Mouse (Mus musculus) spleen, adult 2 months (tissue): Measurements from ENCODE around the gene Tfeb.

Experiments
- CTCF ChIP-seq: fragments of 200-500 bp; IDR thresholded peaks from 2 replicates; pipeline ENCODE4 v1.5.1; 2011; ENCODE audit warnings: mild to moderate bottlenecking, inconsistent platforms; ENCODE audit not compliant: insufficient read depth, insufficient read length, insufficient replicate concordance; ENCODE audit errors: extremely low read depth
- POLR2A ChIP-seq: fragments of 200-500 bp; IDR thresholded peaks from 2 replicates; pipeline ENCODE4 v1.6.1; 2011; ENCODE audit warnings: low read depth, low read length, inconsistent platforms

DNA sequence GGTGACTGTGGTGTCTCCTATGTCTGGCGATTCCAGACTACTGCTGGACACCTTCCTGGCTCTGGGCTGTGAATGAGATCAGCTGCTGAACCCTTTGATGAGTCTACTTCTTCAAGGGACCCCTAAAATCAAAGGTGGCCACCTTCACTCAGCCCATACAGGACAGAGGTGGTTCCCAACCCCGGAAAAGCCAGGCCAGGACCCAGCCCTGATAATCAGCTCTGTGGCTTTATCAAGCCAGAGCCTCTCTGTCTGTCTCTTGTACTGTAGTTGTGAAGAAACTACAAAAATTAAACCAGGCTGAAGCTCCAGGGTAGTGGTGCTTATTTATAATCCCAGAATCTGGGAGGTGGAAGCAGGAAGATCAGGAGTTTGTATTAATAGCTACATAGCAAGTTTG lies 40.3 kb downstream of the Tfeb start:
- TF ChIP-seq CTCF (no peak), POLR2A (no peak)
